Mouse (Mus musculus) myocyte (in vitro differentiated cells): Measurements from ENCODE around the gene Deaf1.

Experiments used
- E2F4 ChIP-seq: IDR thresholded peaks from one replicate; pipeline ENCODE4 v1.6.1; 2011; ENCODE audit warnings: mild to moderate bottlenecking, control low read depth, moderate library complexity; ENCODE audit not compliant: insufficient read depth
- MAX ChIP-seq: IDR thresholded peaks from one replicate; pipeline ENCODE4 v1.6.1; 2011; ENCODE audit warnings: low read depth, mild to moderate bottlenecking, control low read depth
- MYOD1 ChIP-seq, 3 experiments: IDR thresholded peaks; one replicate each; pipeline ENCODE4 v1.6.1; 2011; ENCODE audit warnings: control low read depth in 2 of 3, low read depth in 2 of 3, mild to moderate bottlenecking in 2 of 3, moderate library complexity in 1 of 3; ENCODE audit not compliant: insufficient read length in 2 of 3, control insufficient read depth in 1 of 3
- POLR2A ChIP-seq: IDR thresholded peaks from one replicate; pipeline ENCODE4 v1.6.1; 2011; ENCODE audit warnings: low read depth, mild to moderate bottlenecking, control low read depth, moderate library complexity; ENCODE audit not compliant: insufficient read length
- TCF12 ChIP-seq: IDR thresholded peaks from one replicate; pipeline ENCODE4 v1.6.1; 2011; ENCODE audit warnings: mild to moderate bottlenecking, control low read depth; ENCODE audit not compliant: poor library complexity, insufficient read depth, severe bottlenecking
- USF1 ChIP-seq: IDR thresholded peaks from one replicate; pipeline ENCODE4 v1.6.1; 2011; ENCODE audit warnings: low read depth, mild to moderate bottlenecking, control low read depth, moderate library complexity

DNA sequence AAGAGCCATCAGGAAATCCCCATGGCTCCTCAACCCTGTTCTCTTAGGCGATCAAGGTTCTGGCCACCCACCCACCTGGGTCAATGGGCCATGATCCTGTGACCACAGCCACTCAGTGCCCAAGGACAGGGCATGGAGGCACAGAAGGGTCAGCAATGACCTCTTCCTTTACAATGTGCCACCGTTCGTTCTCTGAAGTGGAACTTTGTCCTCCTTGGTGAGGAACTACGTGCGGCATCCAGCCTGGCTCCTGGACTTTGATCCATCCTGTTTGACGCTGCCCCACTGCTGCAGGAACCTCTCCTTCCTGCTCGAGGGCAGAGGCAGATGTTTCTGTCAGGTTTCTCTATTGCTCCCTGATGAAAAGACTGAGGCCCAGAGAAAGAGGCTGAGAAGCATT, 16.2 kb upstream of the Deaf1 start:
- TF ChIP-seq E2F4: no peak
- TF ChIP-seq POLR2A: no peak
- no peak for TF ChIP-seq USF1
- TF ChIP-seq TCF12: no peak
- no peak for TF ChIP-seq MYOD1 (IDR thresholded peaks at IDR 0.05; ENCODE audit: control insufficient read depth in 1 of 3, insufficient read length in 2 of 3, low read depth in 2 of 3)
- TF ChIP-seq MAX: no peak
